Mouse (Mus musculus): ENCODE data around the gene Skp1a. TPM values are rescaled to one million over a fixed set of nuclear protein-coding genes. Genes with fewer than 3 reads are reported as not detected.
A peak's percentile ranks its signal among the peaks of the same experiment; 100 is the strongest.

Skp1a gene
- total and polyA plus RNA-seq, 3 experiments: 169 to 1,533 (median 445) TPM

- H3K36me3 ChIP-seq (ENCODE audit: control insufficient read depth in 1 of 2, insufficient read depth in 2 of 2, low read length in 2 of 2): peaks cover 0 to 13% of the 10 kb centered on the region in 2 experiments; a peak in 2 of 4 replicates
- H3K79me2 ChIP-seq (ENCODE audit: control insufficient read depth, insufficient read depth, low read length, poor library complexity): no peaks in the 10 kb centered on the region
- H3K4me1 ChIP-seq (ENCODE audit: control insufficient read depth in 1 of 2, insufficient read depth in 2 of 2, low read length in 2 of 2): peaks cover 12 to 22% of the 10 kb centered on the region in 2 experiments
- peak overlapping the region; percentile 15; the same call in 1 of the 2 replicates for H3K9ac ChIP-seq (ENCODE audit: control insufficient read depth, low read depth, low read length, poor library complexity, severe bottlenecking)
- H3K9me3 ChIP-seq (replicated peaks; ENCODE audit: insufficient read depth, low read length): no peaks in the 10 kb centered on the region
- peak; percentile 92 for DNase-seq (ENCODE audit: low read depth, low spot score)
- no peak for TF ChIP-seq ZMIZ1 (IDR thresholded peaks at IDR 0.05; ENCODE audit: low read depth, low read length)
- 0 out of 2 replicates have a peak, but pooled peaks have one; percentile 10 for TF ChIP-seq USF1 (IDR thresholded peaks at IDR 0.05; ENCODE audit: low read depth, low read length)
- TF ChIP-seq MAZ (IDR thresholded peaks at IDR 0.05; ENCODE audit: low read depth, low read length): peak; percentile 42; the same call in 1 of the 2 replicates
- 0 out of 2 replicates have a peak, but pooled peaks have one; percentile 12 for TF ChIP-seq MXI1 (IDR thresholded peaks at IDR 0.05; ENCODE audit: low read depth, low read length)
- TF ChIP-seq MAFK (IDR thresholded peaks at IDR 0.05; ENCODE audit: borderline replicate concordance, low read depth, low read length): 0 out of 2 replicates have a peak, but pooled peaks have one; percentile 15
- TF ChIP-seq RCOR1 (IDR thresholded peaks at IDR 0.05; ENCODE audit: low read depth, low read length): no peak
- TF ChIP-seq ETS1 (IDR thresholded peaks at IDR 0.05; ENCODE audit: low read depth, low read length): 0 out of 2 replicates have a peak, but pooled peaks have one; percentile 35
- TF ChIP-seq EP300 (IDR thresholded peaks at IDR 0.05; ENCODE audit: low read depth in 1 of 2, low read length in 2 of 2): peak; percentile 10 to 35; a peak in 2 of 4 replicates
- peak; percentile 71 for TF ChIP-seq SIN3A (IDR thresholded peaks at IDR 0.05; ENCODE audit: low read length)
- no peak for TF ChIP-seq NRF1 (IDR thresholded peaks at IDR 0.05; ENCODE audit: insufficient read depth, low read depth, low read length, poor library complexity, severe bottlenecking)
- peak; percentile 78 for TF ChIP-seq BHLHE40 (IDR thresholded peaks at IDR 0.05; ENCODE audit: borderline replicate concordance, low read depth, low read length)
- no peak for TF ChIP-seq POLR2AphosphoS5 (IDR thresholded peaks at IDR 0.05; ENCODE audit: borderline replicate concordance, low read depth, low read length)
- TF ChIP-seq CTCF (IDR thresholded peaks at IDR 0.05 in 2 of 3, conservative IDR thresholded peaks at IDR 0.05 in 1 of 3; ENCODE audit: control insufficient read depth in 1 of 3, insufficient read depth in 1 of 3, low read depth in 2 of 3, low read length in 3 of 3, poor library complexity in 1 of 3, severe bottlenecking in 1 of 3): peak in 1 of 3 experiments; percentile 0; a peak in 1 of 6 replicates
- no peak for TF ChIP-seq POLR2A (IDR thresholded peaks at IDR 0.05; ENCODE audit: control insufficient read depth in 1 of 2, insufficient read depth in 1 of 2, low read depth in 1 of 2, low read length in 2 of 2, poor library complexity in 1 of 2)
- TF ChIP-seq POLR2AphosphoS2 (IDR thresholded peaks at IDR 0.05; ENCODE audit: low read length): no peak
- no peak for TF ChIP-seq GABPA (IDR thresholded peaks at IDR 0.05; ENCODE audit: low read depth, low read length)
- TF ChIP-seq HCFC1 (IDR thresholded peaks at IDR 0.05; ENCODE audit: low read depth, low read length): 0 out of 2 replicates have a peak, but pooled peaks have one; percentile 37
- TF ChIP-seq ZKSCAN1 (IDR thresholded peaks at IDR 0.05; ENCODE audit: low read depth, low read length): no peak
- TF ChIP-seq ELF1 (IDR thresholded peaks at IDR 0.05; ENCODE audit: low read depth, low read length): peak; percentile 83
- TF ChIP-seq E2F4 (IDR thresholded peaks at IDR 0.05; ENCODE audit: borderline replicate concordance, low read depth, low read length): 0 out of 2 replicates have a peak, but pooled peaks have one; percentile 21
- no peak for TF ChIP-seq USF2 (IDR thresholded peaks at IDR 0.05; ENCODE audit: borderline replicate concordance in 1 of 2, insufficient read depth in 1 of 2, low read depth in 1 of 2, low read length in 2 of 2)
- no peak; the same call in 1 of the 2 replicates for TF ChIP-seq CHD2 (IDR thresholded peaks at IDR 0.05; ENCODE audit: low read length)
- TF ChIP-seq MAX (IDR thresholded peaks at IDR 0.05; ENCODE audit: low read length): no peak; the same call in 1 of the 2 replicates
- 0 out of 2 replicates have a peak, but pooled peaks have one; percentile 16 for TF ChIP-seq MYC (IDR thresholded peaks at IDR 0.05; ENCODE audit: low read depth, low read length)
- no peak for TF ChIP-seq MYB (IDR thresholded peaks at IDR 0.05; ENCODE audit: low read depth, low read length)
- peak; percentile 54; the same call in 1 of the 2 replicates for TF ChIP-seq TBP (IDR thresholded peaks at IDR 0.05; ENCODE audit: low read depth, low read length)
- no peak for TF ChIP-seq UBTF (IDR thresholded peaks at IDR 0.05; ENCODE audit: borderline replicate concordance, insufficient read depth, low read depth, low read length)
- TF ChIP-seq ZNF384 (IDR thresholded peaks at IDR 0.05; ENCODE audit: low read depth, low read length): 0 out of 2 replicates have a peak, but pooled peaks have one; percentile 20
- no peak overlapping the region for H3K27ac ChIP-seq (ENCODE audit: control insufficient read depth, low read depth, low read length)
- H3K27me3 ChIP-seq (ENCODE audit: control insufficient read depth in 1 of 2, insufficient read depth in 2 of 2, low read length in 2 of 2): no peaks in the 10 kb centered on the region
- peak overlapping the region; percentile 47 to 89 for H3K4me3 ChIP-seq (ENCODE audit: control insufficient read depth in 1 of 2, insufficient read depth in 1 of 2, low read depth in 2 of 2, low read length in 2 of 2)
Measured at GRCm38 (mm10) chr11:52223968-52224682, 7.7 kb upstream of the Skp1a start.
